Mouse (Mus musculus) 3134 (cell line): Measurements from ENCODE around the gene Ttpal.

Source experiments
- DNase-seq: peaks from one replicate; pipeline ENCODE4 v3.0.0-alpha.2; 2011; ENCODE audit warnings: low spot score; ENCODE audit not compliant: insufficient read length; ENCODE audit errors: extremely low read depth

Gene Ttpal

DNA sequence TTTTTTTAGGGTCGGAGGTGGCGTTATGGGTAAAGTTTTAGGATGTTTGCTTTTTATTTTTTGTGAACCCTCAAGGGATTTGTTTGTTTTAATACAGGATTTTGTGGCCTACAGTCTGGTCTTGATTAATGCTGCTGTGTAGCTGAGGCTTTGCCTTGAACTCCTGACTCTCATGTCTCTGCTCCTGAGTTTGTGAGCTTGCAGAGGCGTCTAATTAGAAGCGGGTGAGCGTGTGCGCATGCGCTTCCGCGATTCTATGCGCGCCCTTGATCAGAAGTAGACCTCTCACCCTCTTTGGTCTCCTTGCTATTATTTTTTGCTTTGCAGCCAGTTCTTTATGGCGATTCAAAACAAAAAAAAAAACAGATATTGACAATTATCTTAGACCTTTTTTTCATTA is 57.3 kb downstream of the Ttpal start:
- no peak for DNase-seq

- DNase-seq: no peak
Observed at GRCm38 (mm10) chr2:163660103-163660701, 58.1 kb downstream of the Ttpal start.

DNA sequence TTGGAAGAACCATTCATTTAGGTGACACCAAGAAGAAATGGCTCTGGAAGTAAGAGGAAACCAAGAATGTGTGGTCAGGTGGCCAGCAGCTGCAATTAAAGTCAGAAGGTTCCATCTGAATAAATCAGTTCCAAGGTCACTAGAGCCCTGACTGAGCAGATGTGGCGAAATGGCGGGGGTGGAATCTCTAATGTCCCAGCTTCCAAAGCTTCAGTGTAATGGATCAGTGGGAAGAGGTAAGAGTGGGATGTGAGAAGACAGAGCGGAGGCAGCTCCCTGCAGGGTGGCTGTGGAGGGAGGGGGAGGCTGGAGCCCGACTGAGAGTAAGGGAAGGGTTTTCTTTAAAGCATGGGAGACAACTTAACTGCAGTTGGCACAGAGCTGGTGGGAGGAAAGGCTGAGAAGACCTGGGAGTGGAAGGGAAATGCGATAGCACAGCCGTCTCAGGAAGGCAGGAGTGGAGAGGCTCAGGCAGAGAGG is 59.3 kb downstream of the Ttpal start:
- no peak for DNase-seq

DNA sequence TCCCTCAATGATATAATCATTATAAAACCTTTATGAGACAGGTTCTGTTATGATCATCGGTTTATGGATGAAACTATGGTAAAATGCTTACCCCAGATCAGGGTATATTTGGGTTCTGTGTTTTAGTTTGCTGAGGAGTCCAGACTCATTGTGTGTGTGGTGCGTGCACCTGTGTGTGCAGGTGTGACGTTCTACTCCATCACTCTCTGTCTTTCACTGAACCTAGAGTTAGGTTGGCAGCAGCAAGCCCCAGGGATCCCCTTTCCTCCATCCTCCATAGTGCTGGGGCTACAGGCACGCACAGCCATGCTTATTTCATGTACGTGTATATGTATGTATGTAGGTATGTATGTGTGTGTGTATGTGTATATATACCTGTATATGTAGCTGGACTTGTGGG is 60.0 kb downstream of the Ttpal start:
- no peak for DNase-seq

- no peak for DNase-seq
Observed at GRCm38 (mm10) chr2:163662698-163663221, 60.6 kb downstream of the Ttpal start.

GRCm38 (mm10) chr2:163663930-163664329 is 61.8 kb downstream of the Ttpal start:
- peak; percentile 23 for DNase-seq

- no peak for DNase-seq
Observed at GRCm38 (mm10) chr2:163667045-163667444, 64.9 kb downstream of the Ttpal start.
